Mouse (Mus musculus) kidney, embryonic 14.5 days (tissue): ENCODE measurements around the gene Cntnap4. TPM values are rescaled to one million over a fixed set of nuclear protein-coding genes. Genes with fewer than 3 reads are reported as not detected.

Experiments
- ATAC-seq: fragments of 200-750 bp; cut with Nextera tagmentation; 2 replicates; pipeline ENCODE4 v1.8.0; 2017; ENCODE audit warnings: moderate number of reproducible peaks, mild to moderate bottlenecking, moderate TSS enrichment, moderate library complexity; ENCODE audit not compliant: low FRiP score, low TSS enrichment
- H3K27ac ChIP-seq: fragments of 300-500 bp; sonication (generic); 2 replicates; pipeline ENCODE4 v1.5.1; 2014; ENCODE audit warnings: low read depth, mild to moderate bottlenecking, low read length, moderate library complexity, mixed read lengths
- H3K27me3 ChIP-seq: fragments of 300-500 bp; sonication (generic); 2 replicates; pipeline ENCODE4 v1.6.1; 2014; ENCODE audit warnings: mild to moderate bottlenecking, low read length; ENCODE audit not compliant: control insufficient read depth, insufficient read depth
- H3K36me3 ChIP-seq: fragments of 300-500 bp; sonication (generic); 2 replicates; pipeline ENCODE4 v1.6.1; 2014; ENCODE audit warnings: low read length, mixed read lengths; ENCODE audit not compliant: control insufficient read depth, insufficient read depth
- H3K4me1 ChIP-seq: fragments of 300-500 bp; sonication (generic); 2 replicates; pipeline ENCODE4 v1.6.1; 2014; ENCODE audit warnings: low read length, mixed read lengths; ENCODE audit not compliant: control insufficient read depth, insufficient read depth
- H3K4me2 ChIP-seq: fragments of 300-500 bp; sonication (generic); replicated peaks from 2 replicates; pipeline ENCODE4 v1.6.1; 2014; ENCODE audit warnings: low read depth, mild to moderate bottlenecking, low read length
- H3K4me3 ChIP-seq: fragments of 300-500 bp; sonication (generic); 2 replicates; pipeline ENCODE4 v1.5.1; 2014; ENCODE audit warnings: mild to moderate bottlenecking, low read length
- H3K9ac ChIP-seq: fragments of 300-500 bp; sonication (generic); 2 replicates; pipeline ENCODE4 v1.6.1; 2014; ENCODE audit warnings: low read depth, mild to moderate bottlenecking, low read length, moderate library complexity
- H3K9me3 ChIP-seq: fragments of 300-500 bp; sonication (generic); 2 replicates; pipeline ENCODE4 v1.6.1; 2016; ENCODE audit warnings: low read length; ENCODE audit not compliant: control insufficient read depth
- WGBS: fragments of 180-500 bp; shearing (Covaris S2); extraction: QIAGEN DNeasy Blood & Tissue Kit; methylation state at CpG from one replicate; pipeline ENCODE4 v1.1.7; 2014; 5-methylcytosine and 5-hydroxymethylcytosine counted together
- polyA plus RNA-seq: library from polyadenylated mRNA; unstranded; fragments of >200 nt; fragmentation: Nextera tagmentation; extraction: Ambion mirVana; gene quantifications from 2 replicates; pipeline ENCODE4 v1.2.1, GENCODE M21; 2014

Cntnap4 gene
- polyA plus RNA-seq, 1 experiment from 2014 or later = 0.23 TPM

- no peaks in the 10 kb centered on the region for H3K9me3 ChIP-seq
- ATAC-seq = peak; percentile 52; the same call in 1 of the 2 replicates
- no peak overlapping the region for H3K4me2 ChIP-seq
- 53% methylated on average over 15 of the region's 15 CpGs for WGBS
- no peaks in the 10 kb centered on the region for H3K27me3 ChIP-seq
- H3K4me3 ChIP-seq = no peak overlapping the region
- H3K36me3 ChIP-seq = no peaks in the 10 kb centered on the region
- H3K9ac ChIP-seq = no peak overlapping the region
- H3K4me1 ChIP-seq = no peaks in the 10 kb centered on the region
- H3K27ac ChIP-seq = no peak overlapping the region
Measured at GRCm38 (mm10) chr8:112596023-112596776, 26.4 kb downstream of the Cntnap4 start.

GRCm38 (mm10) chr8:112599975-112600374 lies 30.1 kb downstream of the Cntnap4 start:
- H3K36me3 ChIP-seq = no peaks in the 10 kb centered on the region
- no peak for ATAC-seq
- 93% methylated on average over 11 of the region's 11 CpGs for WGBS

GRCm38 (mm10) chr8:112601150-112601549 lies 31.3 kb downstream of the Cntnap4 start:
- no peak overlapping the region for H3K9ac ChIP-seq
- H3K36me3 ChIP-seq = no peaks in the 10 kb centered on the region
- 81% methylated on average over 1 of the region's 1 CpGs for WGBS
- no peaks in the 10 kb centered on the region for H3K9me3 ChIP-seq
- no peaks in the 10 kb centered on the region for H3K4me1 ChIP-seq
- H3K4me2 ChIP-seq = no peak overlapping the region
- ATAC-seq = no peak
- H3K27me3 ChIP-seq = no peaks in the 10 kb centered on the region
- H3K27ac ChIP-seq = no peak overlapping the region
- H3K4me3 ChIP-seq = no peak overlapping the region

More at GRCm38 (mm10) chr8:112599975-112600374, 30.1 kb downstream of the Cntnap4 start:
- Histone ChIP-seq H3K27ac (no peak overlapping the region), H3K4me2 (no peak overlapping the region), H3K4me3 (no peak overlapping the region), H3K27me3 (no peaks in the 10 kb centered on the region), H3K9me3 (no peaks in the 10 kb centered on the region), H3K9ac (no peak overlapping the region), H3K4me1 (no peaks in the 10 kb centered on the region)

- Histone ChIP-seq H3K9me3 (no peaks in the 10 kb centered on the region), H3K4me1 (no peaks in the 10 kb centered on the region), H3K27me3 (no peaks in the 10 kb centered on the region), H3K36me3 (no peaks in the 10 kb centered on the region), H3K27ac (no peak overlapping the region), H3K4me3 (no peak overlapping the region), H3K9ac (no peak overlapping the region), H3K4me2 (no peak overlapping the region)
- 81% methylated on average over 6 of the region's 6 CpGs for WGBS
- ATAC-seq = no peak
Measured at GRCm38 (mm10) chr8:112610121-112610520, 40.3 kb downstream of the Cntnap4 start.

- WGBS = 82% methylated on average over 7 of the region's 7 CpGs
- Histone ChIP-seq H3K9me3 (no peaks in the 10 kb centered on the region), H3K27ac (no peak overlapping the region), H3K27me3 (no peaks in the 10 kb centered on the region), H3K4me1 (no peaks in the 10 kb centered on the region), H3K4me2 (no peak overlapping the region), H3K4me3 (no peak overlapping the region), H3K9ac (no peak overlapping the region), H3K36me3 (no peaks in the 10 kb centered on the region)
- ATAC-seq = no peak
Measured at GRCm38 (mm10) chr8:112628791-112629190, 58.9 kb downstream of the Cntnap4 start.

- WGBS = 86% methylated on average over 4 of the region's 4 CpGs
- no peak for ATAC-seq
Measured at GRCm38 (mm10) chr8:112652657-112653056, 82.8 kb downstream of the Cntnap4 start.

GRCm38 (mm10) chr8:112653276-112653675 lies 83.4 kb downstream of the Cntnap4 start:
- Histone ChIP-seq H3K9ac (no peak overlapping the region), H3K27ac (no peak overlapping the region), H3K4me1 (no peaks in the 10 kb centered on the region), H3K4me3 (no peak overlapping the region), H3K27me3 (no peaks in the 10 kb centered on the region), H3K4me2 (no peak overlapping the region), H3K9me3 (no peaks in the 10 kb centered on the region), H3K36me3 (no peaks in the 10 kb centered on the region)
- 93% methylated on average over 1 of the region's 1 CpGs for WGBS
- ATAC-seq = no peak

More at GRCm38 (mm10) chr8:112652657-112653056, 82.8 kb downstream of the Cntnap4 start:
- Histone ChIP-seq H3K36me3 (no peaks in the 10 kb centered on the region), H3K9me3 (no peaks in the 10 kb centered on the region), H3K4me2 (no peak overlapping the region), H3K4me3 (no peak overlapping the region), H3K4me1 (no peaks in the 10 kb centered on the region), H3K27me3 (no peaks in the 10 kb centered on the region), H3K27ac (no peak overlapping the region), H3K9ac (no peak overlapping the region)

- H3K27me3 ChIP-seq = no peaks in the 10 kb centered on the region
- no peak overlapping the region for H3K4me2 ChIP-seq
- H3K9me3 ChIP-seq = no peaks in the 10 kb centered on the region
- no peak overlapping the region for H3K9ac ChIP-seq
- WGBS = 77% methylated on average over 3 of the region's 3 CpGs
- no peak overlapping the region for H3K4me3 ChIP-seq
- no peak overlapping the region for H3K27ac ChIP-seq
- ATAC-seq = no peak
- H3K36me3 ChIP-seq = no peaks in the 10 kb centered on the region
- no peaks in the 10 kb centered on the region for H3K4me1 ChIP-seq
Measured at GRCm38 (mm10) chr8:112653994-112654393, 84.2 kb downstream of the Cntnap4 start.

- Histone ChIP-seq H3K4me1 (no peaks in the 10 kb centered on the region), H3K36me3 (no peaks in the 10 kb centered on the region), H3K9ac (no peak overlapping the region), H3K27me3 (no peaks in the 10 kb centered on the region), H3K9me3 (no peaks in the 10 kb centered on the region), H3K4me3 (no peak overlapping the region), H3K4me2 (no peak overlapping the region), H3K27ac (no peak overlapping the region)
- WGBS = 69% methylated on average over 3 of the region's 3 CpGs
- ATAC-seq = no peak
Measured at GRCm38 (mm10) chr8:112664067-112664466, 94.2 kb downstream of the Cntnap4 start.
